Mouse (Mus musculus): ENCODE data around the gene Patl1.
"Not testable (repeated sequence)": the region's sequence is repeated elsewhere in the genome, so short reads cannot be mapped to it uniquely, and the experiment has no call there.

Gene Patl1

DNA sequence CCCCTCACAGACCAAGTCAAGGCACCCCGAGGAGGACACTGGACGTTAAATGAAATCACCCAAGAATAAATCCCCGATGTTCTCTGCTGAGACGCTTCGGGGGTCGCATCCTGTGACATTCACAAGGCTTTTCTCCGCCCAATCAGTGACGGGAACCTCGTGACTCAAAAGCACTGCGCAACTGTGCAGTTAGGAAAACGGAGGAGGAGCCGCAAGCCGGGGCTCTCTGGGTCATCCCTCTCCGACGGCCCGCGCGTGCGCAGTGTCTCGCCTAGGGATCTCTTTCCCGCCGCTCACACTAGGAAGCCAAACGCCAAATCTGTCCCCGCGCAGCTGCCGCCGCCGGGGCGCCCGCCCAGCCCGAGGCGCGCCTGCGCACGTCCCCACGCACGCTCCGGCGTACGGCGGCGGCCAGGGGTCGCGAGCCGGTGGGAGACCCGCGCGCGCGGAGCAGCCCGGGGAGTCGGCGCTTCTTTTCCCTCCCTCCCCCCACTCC lies at the start of gene Patl1:
Patl1 (plus strand) TSS at position 363 of the 496 bp plus-strand sequence.
- peak; percentile 98 to 99 for DNase-seq

GRCm38 (mm10) chr19:11867837-11868236 lies 44.4 kb upstream of the Patl1 start:
- no peak for DNase-seq

GRCm38 (mm10) chr19:11875006-11875405 lies 37.2 kb upstream of the Patl1 start, which contains the start of gene Olfr1419:
Olfr1419 (minus strand) TSS chr19:11875106.
- no peak for DNase-seq

DNA sequence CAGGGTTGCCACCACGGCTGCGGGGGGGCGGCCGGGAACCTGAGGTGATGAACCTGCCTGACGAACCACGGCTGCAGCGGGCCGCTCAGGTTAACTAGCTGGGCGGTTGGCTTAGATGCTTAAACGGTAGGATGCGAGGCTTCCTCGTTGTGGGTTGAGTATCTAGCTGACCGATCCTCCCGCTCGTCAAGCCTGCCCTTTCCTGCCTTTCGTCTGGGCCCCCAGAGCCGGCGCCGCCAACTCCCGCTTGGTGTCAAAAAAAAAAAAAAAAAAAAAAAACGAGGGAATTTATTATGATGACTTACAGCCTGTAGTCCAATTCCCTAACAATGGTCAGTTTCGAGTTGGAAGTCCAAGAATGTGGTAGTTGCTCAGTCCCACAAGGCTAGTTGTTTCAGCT lies 33.8 kb upstream of the Patl1 start:
- not testable (repeated sequence) for DNase-seq

DNA sequence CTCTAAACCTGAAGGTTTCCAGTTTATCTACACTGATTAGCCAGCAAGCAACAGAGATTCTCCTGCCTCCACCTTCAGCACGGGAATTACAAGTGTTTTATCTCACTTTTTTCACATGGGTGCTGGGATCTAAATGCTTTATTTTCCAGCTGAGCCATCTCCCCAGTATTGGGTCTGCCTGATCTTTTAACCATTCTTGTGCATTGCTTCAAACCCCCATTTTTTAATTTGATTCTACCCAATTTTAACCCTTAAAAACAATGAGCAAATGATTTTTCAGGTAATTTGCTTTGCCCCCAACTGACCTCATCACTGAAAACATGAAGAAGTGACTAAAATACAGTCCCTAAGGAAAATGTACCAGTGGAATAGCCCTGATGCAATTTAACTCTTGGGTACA lies 25.9 kb upstream of the Patl1 start, which contains the start of gene Olfr1420:
Olfr1420 (plus strand) TSS at position 301 of the 400 bp plus-strand sequence.
- no peak for DNase-seq

DNA sequence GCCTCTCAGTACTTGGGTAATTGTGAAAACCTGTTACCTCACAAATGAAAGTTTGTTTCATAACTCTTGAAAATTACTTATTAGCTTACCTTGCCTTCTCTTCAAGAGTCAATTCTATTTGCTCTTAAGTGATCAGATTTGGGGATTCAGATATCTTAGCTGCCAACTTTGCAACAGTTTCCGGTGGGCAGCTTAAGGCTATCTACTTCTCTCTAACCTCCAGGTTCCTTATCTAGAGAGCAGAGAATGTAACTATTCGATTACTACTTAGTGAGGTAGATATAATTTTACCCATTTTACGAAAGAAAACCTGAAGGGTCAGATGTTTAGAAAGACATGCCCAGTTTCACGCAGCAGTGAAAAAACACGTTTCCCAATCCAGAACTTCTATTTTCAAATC lies 1.2 kb upstream of the Patl1 start:
- no peak for DNase-seq

- DNase-seq: peak; percentile 48 to 68
Observed at GRCm38 (mm10) chr19:11911603-11912002, 596 bp upstream of the Patl1 start.

DNA sequence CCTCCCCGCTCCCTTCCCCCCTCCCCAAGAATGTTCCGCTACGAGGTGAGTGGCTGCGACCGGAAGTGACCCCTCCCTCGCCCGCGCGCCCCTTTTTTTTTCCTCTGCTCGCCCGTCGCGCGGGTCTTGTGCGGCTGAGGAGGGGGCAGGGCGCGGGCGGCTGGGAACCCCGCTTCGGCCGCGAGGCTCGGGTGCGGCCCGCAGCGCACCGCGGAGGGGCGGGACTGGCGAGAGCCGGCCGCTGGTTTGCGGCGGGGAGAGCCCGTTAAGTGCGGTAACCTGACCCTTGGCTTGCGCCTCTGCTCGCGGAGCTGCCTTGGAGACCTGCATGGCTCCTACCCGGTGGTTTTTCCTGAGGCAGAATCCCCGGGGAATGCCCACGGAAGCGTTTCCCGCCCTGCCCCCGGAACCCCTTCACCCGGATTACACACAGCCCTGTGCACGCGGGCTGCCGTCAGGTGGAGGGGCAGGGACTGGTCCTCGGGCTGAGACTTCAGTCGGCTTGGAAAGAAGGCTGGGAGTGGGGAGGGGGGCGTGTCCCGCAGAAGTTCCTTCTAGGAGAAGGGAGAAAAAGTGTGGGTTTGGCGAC lies 428 bp downstream of the Patl1 start:
- DNase-seq: peak; percentile 73 to 81

- DNase-seq: no peak
Observed at GRCm38 (mm10) chr19:11915804-11916203, 3.6 kb downstream of the Patl1 start.

GRCm38 (mm10) chr19:11922068-11922467 lies 9.9 kb downstream of the Patl1 start:
- DNase-seq: no peak

DNA sequence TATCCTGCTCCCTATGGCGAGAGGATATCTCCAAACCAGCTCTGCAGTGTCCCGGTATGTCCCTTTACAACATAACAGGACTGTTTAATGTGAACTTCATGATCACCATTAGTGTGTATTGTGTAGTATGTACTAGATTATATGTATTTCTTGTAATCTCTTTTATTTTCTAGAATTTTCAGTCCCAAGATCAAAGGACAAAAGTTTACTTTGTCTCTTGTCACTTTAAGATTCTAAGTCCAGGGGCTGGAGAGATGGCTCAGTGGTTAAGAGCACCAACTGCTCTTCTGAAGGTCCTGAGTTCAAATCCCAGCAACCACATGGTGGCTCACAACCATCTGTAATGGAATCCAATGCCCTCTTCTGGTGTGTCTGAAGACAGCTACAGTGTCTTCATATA lies 10.3 kb downstream of the Patl1 start:
- not testable (repeated sequence) for DNase-seq

GRCm38 (mm10) chr19:11926380-11926779 lies 14.2 kb downstream of the Patl1 start:
- DNase-seq: no peak

GRCm38 (mm10) chr19:11928025-11928748 lies 16.0 kb downstream of the Patl1 start:
- DNase-seq: no peak

- not testable (repeated sequence) for DNase-seq
Observed at GRCm38 (mm10) chr19:11946460-11946859, 34.3 kb downstream of the Patl1 start.

GRCm38 (mm10) chr19:11949878-11950277 lies 37.7 kb downstream of the Patl1 start:
- no peak for DNase-seq

GRCm38 (mm10) chr19:11950747-11951146 lies 38.5 kb downstream of the Patl1 start:
- DNase-seq: no peak

GRCm38 (mm10) chr19:11954206-11954605 lies 42.0 kb downstream of the Patl1 start:
- DNase-seq: peak in 1 of 2 experiments; percentile 17

- no peak for DNase-seq
Observed at GRCm38 (mm10) chr19:11956636-11957035, 44.4 kb downstream of the Patl1 start.

- DNase-seq: no peak
Observed at GRCm38 (mm10) chr19:11957396-11957795, 45.2 kb downstream of the Patl1 start.

GRCm38 (mm10) chr19:11957846-11958245 lies 45.6 kb downstream of the Patl1 start:
- DNase-seq: no peak

- DNase-seq: no peak
Observed at GRCm38 (mm10) chr19:11964266-11964665, 52.1 kb downstream of the Patl1 start.

DNA sequence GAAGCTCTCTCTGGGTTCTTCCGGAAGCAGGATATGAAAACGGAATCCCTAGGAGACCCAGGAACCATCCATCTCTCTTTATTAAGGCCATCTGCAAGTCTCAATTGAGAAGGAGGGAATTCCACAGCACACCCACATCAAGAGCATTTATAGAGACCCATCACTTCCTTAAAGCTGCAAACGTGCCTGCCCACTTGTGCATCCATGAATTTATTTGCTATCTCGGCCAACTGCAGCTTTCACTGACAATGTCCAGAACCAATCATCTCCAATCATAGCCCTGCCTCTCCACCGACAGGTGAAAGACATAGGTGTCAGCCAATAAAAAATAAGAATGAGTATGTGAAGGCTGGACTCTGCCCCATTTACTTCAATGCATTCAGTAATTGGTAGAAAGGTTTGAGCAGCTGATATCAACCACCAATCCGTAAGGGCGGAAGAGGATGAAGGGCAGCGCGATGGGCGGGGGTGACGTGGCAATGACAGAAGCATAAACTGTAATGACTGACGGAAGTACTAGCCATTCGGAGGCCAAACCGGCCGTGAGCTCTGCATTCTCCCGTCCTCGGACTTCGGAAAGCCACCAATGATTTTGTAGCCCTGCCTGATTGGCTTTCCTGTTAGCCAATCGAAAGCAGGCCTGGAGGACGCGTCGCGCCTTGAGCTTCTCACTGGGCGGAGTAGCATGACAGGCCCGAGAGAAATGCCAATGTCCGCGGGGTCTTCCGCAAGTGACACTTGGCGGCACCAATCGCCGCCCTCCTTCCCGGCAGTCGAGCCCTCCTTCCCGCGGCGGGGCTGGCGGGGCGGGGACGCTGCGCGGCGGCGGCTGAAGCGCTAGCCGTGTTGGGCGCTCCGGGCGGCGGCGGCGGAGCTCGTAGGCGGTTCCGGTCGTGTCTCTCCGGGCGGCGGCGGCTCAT lies 53.1 kb downstream of the Patl1 start, which contains the start of gene Osbp:
Osbp (plus strand) TSS at position 919 of the 920 bp plus-strand sequence.
- DNase-seq: peak; percentile 98 to 99

- DNase-seq: peak; percentile 64 to 72
Observed at GRCm38 (mm10) chr19:11966201-11966636, 54.0 kb downstream of the Patl1 start.
